Mouse (Mus musculus): ENCODE results near the gene Zbtb2. TPM values are rescaled to one million over a fixed set of nuclear protein-coding genes. Genes with fewer than 3 reads are reported as not detected.

Zbtb2 gene
- polyA plus RNA-seq, 2 experiments: 3.0 to 3.1 TPM

GRCm38 (mm10) chr10:4376461-4376860 is 11.4 kb downstream of the Zbtb2 start:
- Histone ChIP-seq H3K4me3 (ENCODE audit: insufficient read depth in 1 of 2, low read depth in 2 of 2, low read length in 2 of 2) (no peak overlapping the region), H3K9ac (replicated peaks) (no peak overlapping the region), H3K36me3 (replicated peaks; ENCODE audit: control insufficient read depth, insufficient read depth, low read depth) (peaks cover 3% of the 10 kb centered on the region; the same call in 1 of the 2 replicates), H3K9me3 (ENCODE audit: control insufficient read depth, low read length) (no peaks in the 10 kb centered on the region), H3K27ac (no peak overlapping the region), H3K4me2 (ENCODE audit: low read depth) (no peak overlapping the region), H3K27me3 (ENCODE audit: control insufficient read depth, insufficient read depth, low read length) (no peaks in the 10 kb centered on the region), H3K4me1 (replicated peaks; ENCODE audit: control insufficient read depth in 2 of 2, insufficient read depth in 2 of 2, low read length in 1 of 2) (no peaks in the 10 kb centered on the region; a peak in 1 of 4 replicates)
- WGBS (ENCODE audit: insufficient replicate concordance): 61% methylated on average over 7 of the region's 7 CpGs
- no peak for TF ChIP-seq CTCF (IDR thresholded peaks at IDR 0.05; ENCODE audit: low read depth)
- TF ChIP-seq EP300 (IDR thresholded peaks at IDR 0.05; ENCODE audit: low read depth): no peak
- no peak for DNase-seq (ENCODE audit: low read depth in 3 of 3, low spot score in 3 of 3)
- ATAC-seq (ENCODE audit: insufficient read depth): no peak

DNA sequence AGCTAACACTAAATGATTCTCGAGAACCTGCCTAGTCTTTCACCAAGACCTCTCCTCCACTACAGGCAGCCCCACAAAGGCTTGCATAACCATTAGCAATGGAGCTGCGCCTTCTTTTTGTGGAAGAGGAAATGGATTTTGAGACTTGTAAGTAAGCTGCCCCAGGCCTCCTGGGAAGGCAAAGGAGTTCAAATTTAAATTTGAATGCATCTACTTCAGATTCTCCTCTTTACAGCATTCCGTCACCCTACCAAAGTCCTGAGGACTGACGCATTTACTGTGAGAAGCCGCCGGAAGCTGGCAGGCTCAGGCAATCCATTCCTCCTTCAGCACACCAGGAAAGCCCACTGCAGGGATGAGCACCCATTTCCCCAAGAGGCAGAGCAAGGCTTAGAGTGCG is 12.6 kb downstream of the Zbtb2 start:
- TF ChIP-seq CTCF (IDR thresholded peaks at IDR 0.05; ENCODE audit: low read depth): no peak
- TF ChIP-seq EP300 (IDR thresholded peaks at IDR 0.05; ENCODE audit: low read depth): no peak
- no peak overlapping the region for H3K9ac ChIP-seq (replicated peaks)
- H3K4me1 ChIP-seq (replicated peaks; ENCODE audit: control insufficient read depth in 2 of 2, insufficient read depth in 2 of 2, low read length in 1 of 2): no peaks in the 10 kb centered on the region
- ATAC-seq (ENCODE audit: insufficient read depth): no peak
- H3K27ac ChIP-seq: no peak overlapping the region
- no peaks in the 10 kb centered on the region for H3K27me3 ChIP-seq (ENCODE audit: control insufficient read depth, insufficient read depth, low read length)
- H3K4me2 ChIP-seq (ENCODE audit: low read depth): no peak overlapping the region
- 64% methylated on average over 7 of the region's 7 CpGs for WGBS (ENCODE audit: insufficient replicate concordance)
- H3K4me3 ChIP-seq (ENCODE audit: insufficient read depth in 1 of 2, low read depth in 2 of 2, low read length in 2 of 2): no peak overlapping the region
- H3K9me3 ChIP-seq (ENCODE audit: control insufficient read depth, low read length): no peaks in the 10 kb centered on the region
- no peak for DNase-seq (ENCODE audit: low read depth in 3 of 3, low spot score in 3 of 3)
- peaks cover 3% of the 10 kb centered on the region; the same call in 1 of the 2 replicates for H3K36me3 ChIP-seq (replicated peaks; ENCODE audit: control insufficient read depth, insufficient read depth, low read depth)

DNA sequence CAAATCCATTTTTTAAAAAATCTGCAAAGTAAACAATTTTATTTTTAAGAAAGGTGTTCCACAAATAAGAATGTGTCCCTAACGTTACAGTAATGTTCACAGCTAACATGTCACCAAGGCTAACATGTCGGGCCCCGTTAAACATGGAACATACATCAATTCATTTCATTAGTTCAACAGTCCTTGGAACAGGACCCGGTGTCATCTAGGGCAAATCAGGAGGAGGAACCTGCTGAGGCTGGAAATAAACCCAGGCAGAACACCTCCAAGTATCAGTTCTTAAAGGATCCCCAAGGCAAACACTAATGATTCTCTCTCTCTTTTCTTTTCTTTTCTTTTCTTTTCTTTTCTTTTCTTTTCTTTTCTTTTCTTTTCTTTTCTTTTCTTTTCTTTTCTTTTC is 13.2 kb downstream of the Zbtb2 start:
- Histone ChIP-seq H3K9me3 (ENCODE audit: control insufficient read depth, low read length) (no peaks in the 10 kb centered on the region), H3K4me1 (replicated peaks; ENCODE audit: control insufficient read depth in 2 of 2, insufficient read depth in 2 of 2, low read length in 1 of 2) (no peaks in the 10 kb centered on the region), H3K4me3 (ENCODE audit: insufficient read depth in 1 of 2, low read depth in 2 of 2, low read length in 2 of 2) (no peak overlapping the region), H3K4me2 (ENCODE audit: low read depth) (no peak overlapping the region), H3K27ac (no peak overlapping the region), H3K9ac (replicated peaks) (no peak overlapping the region), H3K27me3 (ENCODE audit: control insufficient read depth, insufficient read depth, low read length) (no peaks in the 10 kb centered on the region), H3K36me3 (replicated peaks; ENCODE audit: control insufficient read depth, insufficient read depth, low read depth) (peaks cover 3% of the 10 kb centered on the region; the same call in 1 of the 2 replicates)
- ATAC-seq (ENCODE audit: insufficient read depth): no peak
- TF ChIP-seq CTCF (IDR thresholded peaks at IDR 0.05; ENCODE audit: low read depth) (no peak), EP300 (IDR thresholded peaks at IDR 0.05; ENCODE audit: low read depth) (no peak)
- 79% methylated on average over 4 of the region's 4 CpGs for WGBS (ENCODE audit: insufficient replicate concordance)
- no peak for DNase-seq (ENCODE audit: low read depth in 3 of 3, low spot score in 3 of 3)

DNA sequence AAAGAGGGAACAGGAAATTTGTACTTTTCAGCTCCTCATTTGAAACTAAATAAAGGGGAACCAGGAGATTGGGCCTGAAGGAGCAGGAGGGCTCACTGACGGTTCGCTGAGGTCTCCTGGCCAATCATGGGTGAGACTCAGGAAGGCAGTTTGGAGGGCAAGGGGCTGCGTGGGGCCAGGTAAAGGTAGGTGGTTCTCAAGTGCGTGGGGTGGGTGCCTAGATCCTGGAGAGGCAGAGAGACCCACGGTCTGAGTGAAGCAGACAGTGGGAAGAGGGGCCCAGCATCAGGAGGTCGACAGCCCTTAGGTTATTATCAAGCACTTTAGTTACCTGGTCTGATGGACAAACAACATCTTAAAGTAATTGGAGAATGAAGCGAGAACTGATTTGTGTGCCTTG is 13.7 kb downstream of the Zbtb2 start:
- DNase-seq (ENCODE audit: low read depth in 3 of 3, low spot score in 3 of 3) (no peak), ATAC-seq (ENCODE audit: insufficient read depth) (no peak)
- Histone ChIP-seq H3K4me3 (ENCODE audit: insufficient read depth in 1 of 2, low read depth in 2 of 2, low read length in 2 of 2) (no peak overlapping the region), H3K27ac (no peak overlapping the region), H3K9ac (replicated peaks) (no peak overlapping the region), H3K27me3 (ENCODE audit: control insufficient read depth, insufficient read depth, low read length) (no peaks in the 10 kb centered on the region), H3K9me3 (ENCODE audit: control insufficient read depth, low read length) (no peaks in the 10 kb centered on the region), H3K36me3 (replicated peaks; ENCODE audit: control insufficient read depth, insufficient read depth, low read depth) (peaks cover 3% of the 10 kb centered on the region; the same call in 1 of the 2 replicates), H3K4me1 (replicated peaks; ENCODE audit: control insufficient read depth in 2 of 2, insufficient read depth in 2 of 2, low read length in 1 of 2) (no peaks in the 10 kb centered on the region), H3K4me2 (ENCODE audit: low read depth) (no peak overlapping the region)
- TF ChIP-seq EP300 (IDR thresholded peaks at IDR 0.05; ENCODE audit: low read depth): no peak
- TF ChIP-seq CTCF (IDR thresholded peaks at IDR 0.05; ENCODE audit: low read depth): no peak
- 79% methylated on average over 7 of the region's 7 CpGs for WGBS (ENCODE audit: insufficient replicate concordance)

DNA sequence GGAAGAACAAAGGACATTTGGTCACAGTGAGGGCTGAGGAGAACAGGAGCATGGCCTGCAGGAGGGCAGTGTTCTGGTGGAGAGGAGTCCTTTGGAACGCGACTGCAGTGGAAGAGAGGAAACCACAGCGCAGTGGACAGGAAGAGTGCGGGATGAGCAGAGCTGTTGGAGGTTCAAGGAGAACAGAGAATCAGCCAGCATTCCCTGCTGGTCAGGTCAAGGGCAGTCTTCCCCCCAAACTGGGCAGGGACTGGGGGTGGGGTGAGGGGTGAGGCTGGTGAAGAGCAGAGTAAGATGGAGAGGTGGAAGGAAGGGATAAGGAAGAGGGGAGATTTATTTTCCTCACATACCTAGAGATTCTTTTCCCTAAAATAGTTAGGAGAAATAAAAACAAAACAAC is 14.3 kb downstream of the Zbtb2 start:
- no peak overlapping the region for H3K27ac ChIP-seq
- DNase-seq (ENCODE audit: low read depth in 3 of 3, low spot score in 3 of 3) (no peak), ATAC-seq (ENCODE audit: insufficient read depth) (no peak)
- no peaks in the 10 kb centered on the region for H3K9me3 ChIP-seq (ENCODE audit: control insufficient read depth, low read length)
- H3K4me1 ChIP-seq (replicated peaks; ENCODE audit: control insufficient read depth in 2 of 2, insufficient read depth in 2 of 2, low read length in 1 of 2): no peaks in the 10 kb centered on the region
- no peak overlapping the region for H3K4me2 ChIP-seq (ENCODE audit: low read depth)
- H3K27me3 ChIP-seq (ENCODE audit: control insufficient read depth, insufficient read depth, low read length): no peaks in the 10 kb centered on the region
- H3K9ac ChIP-seq (replicated peaks): no peak overlapping the region
- WGBS (ENCODE audit: insufficient replicate concordance): 63% methylated on average over 4 of the region's 4 CpGs
- TF ChIP-seq CTCF (IDR thresholded peaks at IDR 0.05; ENCODE audit: low read depth): no peak
- no peak for TF ChIP-seq EP300 (IDR thresholded peaks at IDR 0.05; ENCODE audit: low read depth)
- H3K4me3 ChIP-seq (ENCODE audit: insufficient read depth in 1 of 2, low read depth in 2 of 2, low read length in 2 of 2): no peak overlapping the region
- peaks cover 3% of the 10 kb centered on the region; the same call in 1 of the 2 replicates for H3K36me3 ChIP-seq (replicated peaks; ENCODE audit: control insufficient read depth, insufficient read depth, low read depth)
